In the genomic region with DNA sequence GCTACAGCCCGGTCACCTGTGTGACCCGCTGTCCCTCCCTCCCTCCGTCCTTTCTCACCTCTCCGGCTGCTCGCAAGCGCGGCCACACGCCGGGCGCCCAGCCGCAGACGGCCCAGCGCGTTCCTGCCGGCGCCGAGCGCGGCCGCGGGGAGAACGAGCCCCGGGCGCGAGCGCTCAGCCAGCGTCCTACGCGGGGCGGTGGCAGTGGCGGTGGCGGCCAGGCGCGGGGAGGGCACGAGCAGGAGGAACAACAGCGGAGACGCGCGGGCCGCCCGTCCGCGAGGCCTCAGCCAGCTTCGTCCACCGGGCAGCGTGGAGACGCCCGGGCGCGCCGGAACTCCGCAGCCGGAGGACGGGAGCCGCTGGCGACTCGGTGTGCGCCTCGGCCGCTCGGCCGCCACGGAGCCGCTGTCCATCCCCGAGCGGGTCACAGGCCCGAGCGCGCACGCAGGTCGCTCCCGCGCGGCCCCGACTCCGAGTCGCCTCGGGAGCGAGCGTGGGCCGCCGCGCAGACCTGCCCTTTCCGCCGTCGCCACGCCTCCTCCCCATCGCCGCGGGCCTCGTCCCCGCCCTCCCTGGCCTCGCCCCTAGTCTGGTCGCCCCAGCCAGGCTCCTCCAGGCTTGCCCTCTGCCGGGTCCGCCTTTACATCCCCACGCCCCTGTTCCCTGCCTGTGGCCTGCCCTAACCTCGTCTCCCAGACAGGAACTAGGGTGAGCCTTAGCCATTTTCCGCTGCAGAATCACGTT, we compare ENCODE assay signal across 8 mouse cellular contexts. TPM values are rescaled to one million over a fixed set of nuclear protein-coding genes. Genes with fewer than 3 reads are reported as not detected.
DNase-seq lines count a peak whose midpoint lies in the region; ATAC-seq and TF ChIP-seq lines count a peak whose summit lies in the region.

A gene (minus strand): TSS at position 481 of the 747 bp plus-strand sequence.

- ATAC-seq in lung, postnatal 0 days = peak; percentile 97

- WGBS in hindbrain, embryonic 10.5 days = under 1% methylated on average over 100 of the region's 100 CpGs
- under 1% methylated on average over 58 of the region's 100 CpGs for WGBS in lung, postnatal 0 days

- peak; percentile 18; the same call in 1 of the 2 replicates for TF ChIP-seq CTCF in lung, postnatal 0 days (IDR thresholded peaks at IDR 0.05)

- peak within 1 kb of the TSS; percentile 68 for H3K9ac ChIP-seq in lung, postnatal 0 days (replicated peaks; ENCODE audit: low read depth)

- H3K4me1 ChIP-seq in hindbrain, embryonic 10.5 days (replicated peaks) = peaks cover 30% of the 10 kb centered on the region
- peaks cover 16% of the 10 kb centered on the region for H3K4me1 ChIP-seq in lung, postnatal 0 days (ENCODE audit: insufficient read depth, low read depth, low read length)

- H3K27ac ChIP-seq in hindbrain, embryonic 10.5 days = peak within 1 kb of the TSS; percentile 97
- H3K27ac ChIP-seq in lung, postnatal 0 days (ENCODE audit: low read length) = peak within 1 kb of the TSS; percentile 97

- no peaks in the 10 kb centered on the region for H3K9me3 ChIP-seq in hindbrain, embryonic 10.5 days
- no peaks in the 10 kb centered on the region for H3K9me3 ChIP-seq in lung, postnatal 0 days (ENCODE audit: low read length)

- peaks cover 33% of the 10 kb centered on the region for H3K27me3 ChIP-seq in hindbrain, embryonic 10.5 days (ENCODE audit: insufficient read depth, poor library complexity, severe bottlenecking)
- no peaks in the 10 kb centered on the region for H3K27me3 ChIP-seq in lung, postnatal 0 days (replicated peaks; ENCODE audit: insufficient read depth, low read length)

- DNase-seq in NIH3T3 (ENCODE audit: low read depth) = peak; percentile 94
- peak; percentile 93 for DNase-seq in cerebellum, adult 9-11 months
- peak; percentile 67 to 85 for DNase-seq in frontal cortex, adult 2 months (ENCODE audit: extremely low spot score in 1 of 2, low spot score in 1 of 2)
- DNase-seq in hindbrain, embryonic 10.5 days (ENCODE audit: low spot score) = peak; percentile 91
- DNase-seq in layer of hippocampus, postnatal 10 days (ENCODE audit: low spot score in 2 of 2) = peak; percentile 82 to 90
- DNase-seq in lung, postnatal 0 days (ENCODE audit: low spot score) = peak; percentile 98
- peak; percentile 76 for DNase-seq in ovary, postnatal 10 days (ENCODE audit: low spot score)
- DNase-seq in thymus, postnatal 10 days (ENCODE audit: low spot score in 2 of 2) = peak; percentile 77 to 81

- peak within 1 kb of the TSS; percentile 91 for H3K4me2 ChIP-seq in lung, postnatal 0 days (replicated peaks; ENCODE audit: low read depth, low read length)

- peaks cover 6% of the 10 kb centered on the region; the same call in 1 of the 2 replicates for H3K36me3 ChIP-seq in hindbrain, embryonic 10.5 days
- no peaks in the 10 kb centered on the region for H3K36me3 ChIP-seq in lung, postnatal 0 days (ENCODE audit: insufficient read depth, low read length)

- TF ChIP-seq EP300 in lung, postnatal 0 days (IDR thresholded peaks at IDR 0.05) = no peak

- H3K4me3 ChIP-seq in hindbrain, embryonic 10.5 days = peak within 1 kb of the TSS; percentile 79
- H3K4me3 ChIP-seq in lung, postnatal 0 days (ENCODE audit: low read depth, low read length) = peak within 1 kb of the TSS; percentile 76

RNA-seq across cellular contexts. Expression of the gene that starts here (rescaled TPM):
- polyA plus RNA-seq in frontal cortex, adult 2 months (2012; rRNA removed) = 24.3 and 24.7 TPM in 2 replicates
- 7.3 and 8.9 TPM in 2 replicates for polyA plus RNA-seq in hindbrain, embryonic 10.5 days (2016; fragmentation: Nextera tagmentation; extraction: Ambion mirVana)
- 10 to 100 TPM; 19.8 TPM for total RNA-seq in layer of hippocampus, postnatal 10 days (2021)
- 20.0 and 21.0 TPM in 2 replicates for polyA plus RNA-seq in lung, postnatal 0 days (2015; fragmentation: Nextera tagmentation; extraction: Ambion mirVana)

Comparison
In these comparisons a context has a peak if more than half of its experiments do, and no peak if none do; other contexts are left out.
1. Peak in every context shown above with its lines: DNase-seq, ATAC-seq, H3K4me3 ChIP-seq and H3K27ac ChIP-seq.